Mouse (Mus musculus) ES-E14 (cell line): ENCODE measurements around the gene Erf. TPM values are rescaled to one million over a fixed set of nuclear protein-coding genes. Genes with fewer than 3 reads are reported as not detected.

Experiments used
- DNase-seq: peaks from one replicate; pipeline ENCODE4 v3.0.0-alpha.2; 2013; ENCODE audit warnings: low read depth, low spot score
- H3K27ac ChIP-seq: 2 replicates; pipeline ENCODE4 v1.5.1; 2012; ENCODE audit warnings: low read depth, mild to moderate bottlenecking, low read length, moderate library complexity, mixed read lengths; ENCODE audit not compliant: poor library complexity, insufficient read depth, severe bottlenecking
- H3K36me3 ChIP-seq: 2 replicates; pipeline ENCODE4 v1.6.1; 2012; ENCODE audit warnings: mild to moderate bottlenecking, low read length, moderate library complexity, mixed read lengths; ENCODE audit not compliant: control insufficient read depth, poor library complexity, insufficient read depth, severe bottlenecking
- H3K4me1 ChIP-seq, 2 experiments: fragments of 150-350 bp in 1 of 2; sonication (generic) in 1 of 2; 2 replicates each; pipeline ENCODE4 v1.6.1; 2012; ENCODE audit warnings: low read length in 2 of 2, mild to moderate bottlenecking in 1 of 2, mixed read lengths in 1 of 2; ENCODE audit not compliant: control insufficient read depth in 2 of 2, insufficient read depth in 2 of 2, poor library complexity in 1 of 2
- H3K4me3 ChIP-seq, 2 experiments: fragments of 150-350 bp in 1 of 2; sonication (generic) in 1 of 2; 2 replicates each; pipeline ENCODE4 v1.5.1; 2012; ENCODE audit warnings: low read length in 2 of 2, low read depth in 1 of 2, mild to moderate bottlenecking in 1 of 2, mixed read lengths in 1 of 2; ENCODE audit not compliant: insufficient read depth in 1 of 2, poor library complexity in 1 of 2, severe bottlenecking in 1 of 2
- H3K9ac ChIP-seq: 2 replicates; pipeline ENCODE4 v1.6.1; 2012; ENCODE audit warnings: low read depth, mild to moderate bottlenecking, low read length, mixed read lengths; ENCODE audit not compliant: poor library complexity, insufficient read depth, severe bottlenecking
- H3K9me3 ChIP-seq: fragments of 150-350 bp; sonication (generic); 2 replicates; pipeline ENCODE4 v1.6.1; 2012; ENCODE audit warnings: low read depth, mild to moderate bottlenecking, low read length; ENCODE audit not compliant: control insufficient read depth, insufficient read depth
- CHD2 ChIP-seq: IDR thresholded peaks from 2 replicates; pipeline ENCODE4 v1.6.1; 2014; ENCODE audit warnings: mild to moderate bottlenecking, low read depth, low read length, inconsistent platforms
- HCFC1 ChIP-seq: IDR thresholded peaks from 2 replicates; pipeline ENCODE4 v1.6.1; 2012; ENCODE audit warnings: low read length, inconsistent platforms, borderline replicate concordance; ENCODE audit not compliant: insufficient read depth
- MAFK ChIP-seq: IDR thresholded peaks from 2 replicates; pipeline ENCODE4 v1.6.1; 2014; ENCODE audit warnings: mild to moderate bottlenecking, low read depth, low read length, inconsistent platforms; ENCODE audit not compliant: insufficient read depth
- ZC3H11A ChIP-seq: IDR thresholded peaks from 2 replicates; pipeline ENCODE4 v1.6.1; 2012; ENCODE audit warnings: low read depth, mild to moderate bottlenecking, inconsistent platforms, low read length, borderline replicate concordance
- ZNF384 ChIP-seq: IDR thresholded peaks from 2 replicates; pipeline ENCODE4 v1.6.1; 2012; ENCODE audit warnings: low read depth, low read length, inconsistent platforms
- in situ Hi-C, 2 experiments: fragments of 600-800 bp; cut with MboI; formaldehyde crosslinking; loops; one replicate each; pipeline ENCODE4 v1.15.1; 2025; ENCODE audit warnings: low sequenced_read_pairs in 2 of 2, inconsistent platforms in 1 of 2; ENCODE audit not compliant: unreplicated experiment in 2 of 2
- total RNA-seq: library from RNA; depleted of rRNA; stranded (reverse); fragments of 300-350 nt; gene quantifications from 2 replicates; pipeline ENCODE4 v1.2.3, GENCODE M21; 2012

Gene Erf
- total RNA-seq, 1 experiment, result 87.1 TPM

- TF ChIP-seq CHD2 (no peak), ZNF384 (no peak), ZC3H11A (no peak), HCFC1 (no peak), MAFK (no peak)
- H3K4me1 ChIP-seq, result peaks cover 3 to 31% of the 10 kb centered on the region in 2 experiments; a peak in 3 of 4 replicates
- no peak for DNase-seq
- peaks cover 43% of the 10 kb centered on the region for H3K36me3 ChIP-seq
- no peak overlapping the region for H3K27ac ChIP-seq
- peak overlapping the region in 1 of 2 experiments; percentile 98; a peak in 1 of 4 replicates for H3K4me3 ChIP-seq
- H3K9ac ChIP-seq, result peak overlapping the region; percentile 41; the same call in 1 of the 2 replicates
- in situ Hi-C loops, result no loop called here
- H3K9me3 ChIP-seq, result no peaks in the 10 kb centered on the region
Measured at GRCm38 (mm10) chr7:25246079-25246758, 4.3 kb downstream of the Erf start.

DNA sequence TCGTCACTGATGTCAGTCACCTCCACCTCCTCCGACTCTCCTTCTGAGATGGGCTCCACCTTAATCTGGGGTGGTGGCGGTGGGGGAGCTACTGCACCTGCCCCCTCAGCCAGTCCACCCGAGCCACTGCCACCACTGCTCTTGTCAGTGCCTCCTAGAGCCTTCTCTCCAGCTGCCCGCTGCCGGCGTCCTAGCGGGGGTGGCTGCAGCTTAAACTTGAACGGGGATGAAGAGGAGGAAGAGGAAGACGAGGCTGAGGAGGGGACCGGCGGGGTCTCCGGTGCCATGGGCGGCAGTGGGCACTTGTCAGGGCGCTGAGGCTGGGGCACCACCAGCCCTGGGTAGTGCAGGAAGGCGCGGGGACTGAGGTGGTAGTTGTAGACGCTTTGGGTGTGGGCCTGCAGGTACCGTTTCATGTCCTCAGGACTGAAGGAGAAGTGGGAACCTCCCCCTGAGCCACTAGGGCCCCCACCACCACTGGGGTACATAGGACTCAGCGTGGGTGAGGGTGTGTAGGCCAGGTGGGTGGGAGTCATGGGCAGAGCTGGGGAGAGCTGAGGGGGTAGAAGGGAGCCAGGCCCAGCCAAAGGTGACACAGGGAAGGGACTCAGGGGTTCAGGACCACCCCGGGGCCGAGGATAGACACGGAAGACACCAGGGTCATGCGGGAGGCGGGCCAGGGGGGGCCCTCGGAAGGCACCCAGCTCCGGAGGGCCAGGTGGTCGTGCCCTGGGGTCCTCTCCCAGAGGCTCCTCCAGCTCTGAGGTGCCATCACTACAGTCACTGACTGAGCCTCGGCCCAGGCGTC lies 5.8 kb downstream of the Erf start:
- in situ Hi-C loops, result no loop called here
- H3K9me3 ChIP-seq, result no peaks in the 10 kb centered on the region
- peak overlapping the region; percentile 12; the same call in 1 of the 2 replicates for H3K9ac ChIP-seq
- H3K36me3 ChIP-seq, result peaks cover 43% of the 10 kb centered on the region
- H3K4me3 ChIP-seq, result peak overlapping the region in 1 of 2 experiments; percentile 1; a peak in 1 of 4 replicates
- peaks cover 3 to 31% of the 10 kb centered on the region in 2 experiments; a peak in 3 of 4 replicates for H3K4me1 ChIP-seq
- TF ChIP-seq CHD2, result no peak
- no peak for TF ChIP-seq MAFK
- no peak for TF ChIP-seq ZNF384
- TF ChIP-seq HCFC1, result no peak
- no peak for TF ChIP-seq ZC3H11A
- H3K27ac ChIP-seq, result no peak overlapping the region
- DNase-seq, result no peak

DNA sequence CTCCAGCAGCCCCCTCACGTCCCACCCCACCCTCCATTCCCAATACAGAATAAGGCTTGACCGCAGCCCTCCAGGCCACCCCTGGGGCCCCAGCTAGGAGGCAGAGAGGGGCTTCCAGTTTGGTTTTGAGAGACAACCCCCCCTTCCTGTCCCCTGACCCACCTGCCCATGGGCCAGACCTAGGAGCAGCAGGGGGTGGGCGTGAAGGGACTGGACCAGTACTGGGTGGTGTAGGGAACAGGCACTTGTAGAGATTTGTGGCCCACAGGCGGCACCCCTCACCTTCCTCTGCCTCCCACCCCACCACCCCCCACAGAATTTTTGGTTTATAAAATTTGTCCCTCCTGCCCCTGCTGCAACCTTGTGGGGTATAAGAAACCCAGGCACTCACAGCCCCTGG lies 7.2 kb downstream of the Erf start:
- in situ Hi-C loops, result no loop called here
- peaks cover 43% of the 10 kb centered on the region for H3K36me3 ChIP-seq

DNA sequence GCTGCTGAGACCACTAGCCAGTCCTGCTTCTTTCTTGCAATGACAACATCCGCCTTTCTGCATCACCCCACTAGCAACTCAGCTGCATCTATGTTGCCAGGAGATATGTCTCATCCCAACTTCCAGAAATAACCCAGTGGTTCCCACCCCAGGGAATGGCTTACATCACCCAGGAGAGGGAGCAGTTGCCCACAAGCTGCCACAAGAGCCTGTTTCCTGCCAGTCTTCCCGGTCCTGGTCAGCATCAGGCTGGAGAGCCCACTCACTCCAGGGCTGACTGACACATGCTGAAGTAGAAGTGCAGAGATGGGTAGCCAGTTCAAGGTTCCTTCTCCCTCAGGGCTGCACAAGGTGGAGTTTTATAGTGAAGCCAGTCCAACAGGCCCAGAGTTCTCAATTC lies 9.5 kb downstream of the Erf start:
- no peak for TF ChIP-seq MAFK
- TF ChIP-seq ZC3H11A, result peak; percentile 68; the same call in 1 of the 2 replicates
- peak; percentile 53; the same call in 1 of the 2 replicates for TF ChIP-seq ZNF384
- Histone ChIP-seq H3K9ac (no peak overlapping the region), H3K27ac (no peak overlapping the region; the same call in 1 of the 2 replicates), H3K4me1 (peaks cover 7 to 23% of the 10 kb centered on the region in 2 experiments), H3K36me3 (peaks cover 34% of the 10 kb centered on the region), H3K9me3 (no peaks in the 10 kb centered on the region), H3K4me3 (no peak overlapping the region)
- in situ Hi-C loops, result no loop called here
- no peak for DNase-seq

More for the DNA sequence above, 7.2 kb downstream of the Erf start:
- H3K4me1 ChIP-seq, result peaks cover 3 to 31% of the 10 kb centered on the region in 2 experiments; a peak in 3 of 4 replicates
- no peak overlapping the region for H3K9ac ChIP-seq
- TF ChIP-seq ZNF384, result no peak
- TF ChIP-seq MAFK, result no peak
- TF ChIP-seq HCFC1, result no peak
- no peak for TF ChIP-seq ZC3H11A
- no peak for TF ChIP-seq CHD2
- DNase-seq, result no peak
- H3K4me3 ChIP-seq, result no peak overlapping the region
- no peaks in the 10 kb centered on the region for H3K9me3 ChIP-seq
- peak overlapping the region; percentile 54; the same call in 1 of the 2 replicates for H3K27ac ChIP-seq
